Mouse (Mus musculus): Measurements from ENCODE around the gene Arl2bp. TPM values are rescaled to one million over a fixed set of nuclear protein-coding genes. Genes with fewer than 3 reads are reported as not detected.

Gene Arl2bp
- polyA plus RNA-seq, 1 experiment, result 192 TPM

- TF ChIP-seq CTCF (IDR thresholded peaks at IDR 0.05; ENCODE audit: borderline replicate concordance, extremely low read depth, insufficient read depth, insufficient read length) (no peak), POLR2A (IDR thresholded peaks at IDR 0.05; ENCODE audit: borderline replicate concordance, extremely low read depth, insufficient read depth, insufficient read length, poor library complexity, severe bottlenecking) (no peak)
- DNase-seq (ENCODE audit: low read depth), result peak; percentile 64
Observed at GRCm38 (mm10) chr8:94695994-94696384, 29.6 kb downstream of the Arl2bp start, which contains the start of gene Pllp. TSS of gene Pllp (minus strand) at chr8:94696278.

DNA sequence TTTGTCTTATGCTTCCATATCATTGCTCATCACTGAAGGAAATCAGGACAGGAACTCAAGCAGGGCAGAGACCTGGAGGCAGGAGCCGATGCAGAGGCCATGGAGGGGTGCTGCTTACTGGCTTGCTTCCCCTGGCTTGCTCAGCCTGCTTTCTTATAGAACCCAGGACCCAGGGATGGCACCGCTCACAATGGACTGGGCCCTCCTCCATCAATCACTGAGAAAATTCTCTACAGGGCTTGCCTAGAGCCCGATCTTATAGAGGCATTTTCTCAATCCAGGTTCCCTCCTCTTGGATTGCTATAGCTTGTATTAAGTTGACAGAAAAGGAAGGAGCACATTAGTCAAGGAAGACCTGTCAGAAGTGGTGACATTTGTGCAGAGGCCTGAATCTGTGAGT lies 30.2 kb downstream of the Arl2bp start:
- no peak for DNase-seq (ENCODE audit: low read depth)
- TF ChIP-seq CTCF (IDR thresholded peaks at IDR 0.05; ENCODE audit: borderline replicate concordance, extremely low read depth, insufficient read depth, insufficient read length) (no peak), POLR2A (IDR thresholded peaks at IDR 0.05; ENCODE audit: borderline replicate concordance, extremely low read depth, insufficient read depth, insufficient read length, poor library complexity, severe bottlenecking) (no peak)

DNA sequence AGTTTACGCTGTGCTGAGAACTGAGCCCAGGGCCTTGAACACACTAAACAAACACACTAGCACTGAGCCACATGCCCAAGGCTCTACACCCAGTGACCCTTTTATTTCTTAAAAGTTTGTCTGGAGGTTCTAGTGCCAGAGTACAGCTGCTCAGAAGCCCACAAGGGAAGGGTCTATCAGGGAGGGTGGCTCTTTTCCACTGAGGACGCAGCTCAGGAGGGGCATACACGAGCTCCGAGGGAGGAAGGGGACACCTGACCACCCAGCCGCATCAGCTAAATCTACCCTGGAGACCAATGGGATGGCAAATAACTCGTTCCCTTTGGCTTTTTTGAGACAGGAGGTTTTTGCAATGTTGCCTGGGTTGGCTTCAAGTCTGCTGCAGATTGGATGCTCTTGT lies 31.6 kb downstream of the Arl2bp start:
- DNase-seq (ENCODE audit: low read depth), result no peak
- TF ChIP-seq POLR2A (IDR thresholded peaks at IDR 0.05; ENCODE audit: borderline replicate concordance, extremely low read depth, insufficient read depth, insufficient read length, poor library complexity, severe bottlenecking) (no peak), CTCF (IDR thresholded peaks at IDR 0.05; ENCODE audit: borderline replicate concordance, extremely low read depth, insufficient read depth, insufficient read length) (no peak)

GRCm38 (mm10) chr8:94699366-94699765 lies 33.0 kb downstream of the Arl2bp start:
- TF ChIP-seq POLR2A (IDR thresholded peaks at IDR 0.05; ENCODE audit: borderline replicate concordance, extremely low read depth, insufficient read depth, insufficient read length, poor library complexity, severe bottlenecking) (no peak), CTCF (IDR thresholded peaks at IDR 0.05; ENCODE audit: borderline replicate concordance, extremely low read depth, insufficient read depth, insufficient read length) (no peak)
- DNase-seq (ENCODE audit: low read depth), result peak; percentile 26

DNA sequence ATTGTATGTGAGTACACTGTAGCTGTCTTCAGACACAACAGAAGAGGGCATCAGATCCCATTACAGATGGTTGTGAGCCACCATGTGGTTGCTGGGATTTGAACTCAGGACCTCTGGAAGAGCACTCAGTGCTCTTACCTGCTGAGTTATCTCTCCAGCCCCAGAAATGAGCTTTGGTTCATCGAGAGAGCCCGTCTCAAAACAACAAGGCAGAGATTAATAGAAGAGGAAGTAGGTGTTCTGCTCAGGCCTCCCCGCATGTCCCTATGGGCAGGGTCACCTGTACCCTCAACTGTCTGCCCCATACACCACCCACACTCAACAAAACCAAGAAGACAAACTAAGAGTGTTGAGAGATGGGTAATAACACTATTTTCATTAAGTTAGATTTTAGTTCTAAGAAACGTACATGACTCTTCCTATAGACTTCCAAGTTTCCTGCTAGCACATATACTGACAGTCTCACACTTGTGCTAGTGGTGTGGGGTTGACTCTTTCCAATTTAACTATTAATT lies 34.1 kb downstream of the Arl2bp start:
- TF ChIP-seq POLR2A (IDR thresholded peaks at IDR 0.05; ENCODE audit: borderline replicate concordance, extremely low read depth, insufficient read depth, insufficient read length, poor library complexity, severe bottlenecking) (no peak), CTCF (IDR thresholded peaks at IDR 0.05; ENCODE audit: borderline replicate concordance, extremely low read depth, insufficient read depth, insufficient read length) (no peak)
- DNase-seq (ENCODE audit: low read depth), result no peak

DNA sequence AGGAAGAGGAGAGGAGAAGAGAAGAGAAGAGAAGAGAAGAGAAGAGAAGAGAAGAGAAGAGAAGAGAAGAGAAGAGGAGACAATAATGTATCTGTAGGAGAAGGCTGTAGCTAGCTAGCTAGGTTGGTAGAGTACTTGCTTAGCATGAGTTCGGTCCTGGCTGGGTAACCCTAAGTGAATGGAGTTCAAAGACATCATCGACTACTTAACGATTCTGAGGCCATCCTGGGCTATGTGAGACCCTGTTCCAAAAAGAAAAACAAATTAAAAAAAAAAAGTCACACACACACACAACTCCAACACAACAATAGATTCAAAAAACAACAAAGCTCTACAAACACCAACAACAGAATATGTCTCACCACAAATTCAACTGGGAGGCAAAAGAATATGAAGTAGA lies 35.8 kb downstream of the Arl2bp start:
- DNase-seq (ENCODE audit: low read depth), result no peak
- TF ChIP-seq CTCF (IDR thresholded peaks at IDR 0.05; ENCODE audit: borderline replicate concordance, extremely low read depth, insufficient read depth, insufficient read length) (no peak), POLR2A (IDR thresholded peaks at IDR 0.05; ENCODE audit: borderline replicate concordance, extremely low read depth, insufficient read depth, insufficient read length, poor library complexity, severe bottlenecking) (no peak)

- TF ChIP-seq CTCF (IDR thresholded peaks at IDR 0.05; ENCODE audit: borderline replicate concordance, extremely low read depth, insufficient read depth, insufficient read length) (peak; percentile 92), POLR2A (IDR thresholded peaks at IDR 0.05; ENCODE audit: borderline replicate concordance, extremely low read depth, insufficient read depth, insufficient read length, poor library complexity, severe bottlenecking) (no peak)
- peak; percentile 95 for DNase-seq (ENCODE audit: low read depth)
Observed at GRCm38 (mm10) chr8:94702844-94703813, 36.7 kb downstream of the Arl2bp start.

DNA sequence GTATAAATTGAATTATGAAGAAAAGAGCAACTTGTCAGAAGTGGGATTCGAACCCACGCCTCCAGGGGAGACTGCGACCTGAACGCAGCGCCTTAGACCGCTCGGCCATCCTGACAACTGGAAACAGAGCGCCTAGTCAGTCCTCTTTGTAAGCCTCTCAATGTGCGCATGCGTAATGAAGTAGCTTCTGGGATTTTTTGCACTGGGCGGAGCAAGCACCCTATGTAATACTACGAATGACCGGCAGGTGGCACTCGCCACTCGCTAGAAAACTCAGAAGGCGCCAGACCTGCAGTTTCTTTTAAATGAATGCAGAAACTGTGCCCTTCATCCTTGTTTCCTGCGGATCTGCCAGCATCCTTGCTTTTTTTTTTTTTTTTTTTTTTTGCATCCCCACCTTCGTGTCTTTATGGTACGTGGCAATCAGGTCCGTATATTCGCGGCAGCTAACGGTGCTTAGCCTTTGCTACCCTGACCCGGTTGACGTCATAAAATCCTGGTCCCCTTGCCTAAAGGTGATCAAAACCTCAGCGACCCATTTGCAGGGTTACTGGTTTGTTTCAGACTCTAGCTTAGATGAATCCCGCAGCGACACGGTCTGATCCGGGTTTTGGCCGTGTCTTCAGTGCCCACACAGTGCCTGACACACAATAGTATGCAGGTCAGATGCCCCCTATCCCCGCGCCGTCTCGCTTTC lies 37.7 kb downstream of the Arl2bp start:
- TF ChIP-seq POLR2A (IDR thresholded peaks at IDR 0.05; ENCODE audit: borderline replicate concordance, extremely low read depth, insufficient read depth, insufficient read length, poor library complexity, severe bottlenecking), result no peak
- TF ChIP-seq CTCF (IDR thresholded peaks at IDR 0.05; ENCODE audit: borderline replicate concordance, extremely low read depth, insufficient read depth, insufficient read length), result peak; percentile 96
- DNase-seq (ENCODE audit: low read depth), result peak; percentile 99

- TF ChIP-seq POLR2A (IDR thresholded peaks at IDR 0.05; ENCODE audit: borderline replicate concordance, extremely low read depth, insufficient read depth, insufficient read length, poor library complexity, severe bottlenecking) (no peak), CTCF (IDR thresholded peaks at IDR 0.05; ENCODE audit: borderline replicate concordance, extremely low read depth, insufficient read depth, insufficient read length) (no peak)
- DNase-seq (ENCODE audit: low read depth), result no peak
Observed at GRCm38 (mm10) chr8:94704669-94704984, 38.2 kb downstream of the Arl2bp start.

- DNase-seq (ENCODE audit: low read depth), result no peak
- no peak for TF ChIP-seq CTCF (IDR thresholded peaks at IDR 0.05; ENCODE audit: borderline replicate concordance, extremely low read depth, insufficient read depth, insufficient read length)
- no peak for TF ChIP-seq POLR2A (IDR thresholded peaks at IDR 0.05; ENCODE audit: borderline replicate concordance, extremely low read depth, insufficient read depth, insufficient read length, poor library complexity, severe bottlenecking)
Observed at GRCm38 (mm10) chr8:94705581-94706245, 39.3 kb downstream of the Arl2bp start.
